Mouse (Mus musculus) G1E-ER4 (cell line): ENCODE measurements around the gene Rem2. TPM values are rescaled to one million over a fixed set of nuclear protein-coding genes. Genes with fewer than 3 reads are reported as not detected.

ENCODE experiments used
- GATA1 ChIP-seq: IDR thresholded peaks from one replicate; pipeline ENCODE4 v1.8.0; 2012; ENCODE audit warnings: low read length, inconsistent platforms
- polyA plus RNA-seq: library from polyadenylated mRNA; stranded (reverse); fragments of >175 nt; gene quantifications from 2 replicates; pipeline ENCODE4 v1.2.3, GENCODE M21; 2012

Gene Rem2
- polyA plus RNA-seq, 1 experiment, result 0.32 TPM

DNA sequence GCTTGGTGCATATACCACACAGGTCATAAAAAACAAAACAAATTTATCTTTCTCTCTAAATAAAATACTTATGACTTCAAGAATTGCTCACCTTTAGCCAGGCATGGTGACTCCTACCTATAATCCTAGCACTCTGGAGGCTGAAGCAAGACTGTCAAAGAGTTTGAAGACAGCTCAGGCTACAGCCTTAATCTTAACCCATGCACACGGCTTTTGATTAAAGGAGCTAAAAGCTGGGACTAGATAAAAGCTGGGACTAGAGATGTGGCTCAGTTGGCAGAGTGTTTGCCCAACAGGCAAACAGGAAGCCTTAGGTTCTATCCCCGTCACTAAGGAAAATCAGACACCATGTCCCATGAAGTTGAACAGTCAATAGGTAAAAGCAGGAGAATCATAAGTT, 27.2 kb downstream of the Rem2 start:
- TF ChIP-seq GATA1, result no peak

DNA sequence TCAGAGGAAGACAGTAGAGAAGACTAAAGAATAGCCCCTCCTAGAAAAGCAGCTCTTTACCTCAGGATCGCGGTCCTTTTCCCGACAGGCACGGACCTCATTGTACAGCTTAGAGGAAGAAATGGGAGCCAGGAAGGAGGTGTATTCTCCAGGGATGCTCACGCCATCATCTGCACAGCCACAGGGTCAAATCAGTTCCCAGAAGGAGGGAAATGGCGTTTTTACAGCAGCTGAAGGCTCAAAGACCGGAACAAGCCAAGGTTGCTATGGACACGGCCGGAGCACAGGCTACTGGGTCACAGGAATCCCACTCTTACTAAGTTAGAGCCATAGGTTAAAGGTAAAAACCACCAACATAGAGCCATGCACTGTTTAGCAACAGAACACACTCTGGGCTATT, 33.9 kb downstream of the Rem2 start:
- TF ChIP-seq GATA1, result no peak

DNA sequence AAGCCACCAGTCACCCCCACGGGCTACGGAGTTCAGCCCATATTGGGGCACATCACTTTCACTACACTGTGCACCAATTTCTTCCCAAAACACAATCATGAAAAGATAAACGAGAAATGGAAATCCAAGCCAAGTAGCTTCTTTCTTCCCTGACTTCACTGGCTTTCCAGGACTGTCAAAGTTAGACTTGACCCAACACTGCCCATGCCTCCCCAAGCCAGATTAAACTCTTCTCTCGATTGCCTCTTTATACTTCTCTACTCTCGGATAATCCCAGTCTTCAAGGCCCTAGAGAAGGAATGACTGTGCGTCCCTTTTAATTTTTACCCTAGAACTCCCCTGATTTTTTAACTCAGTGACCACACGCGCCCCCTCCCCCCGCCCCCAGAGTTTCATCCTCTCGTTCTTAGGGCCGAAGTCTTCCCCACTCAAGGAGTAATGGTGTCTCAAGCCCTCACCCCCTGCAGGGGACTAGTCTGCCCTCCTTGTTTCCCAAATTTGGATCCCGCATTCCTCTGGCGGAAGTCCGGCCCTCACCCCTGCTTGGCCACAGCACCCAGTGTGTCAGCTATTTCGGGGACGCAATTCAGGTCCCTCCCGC, 40.9 kb downstream of the Rem2 start:
- TF ChIP-seq GATA1, result no peak

DNA sequence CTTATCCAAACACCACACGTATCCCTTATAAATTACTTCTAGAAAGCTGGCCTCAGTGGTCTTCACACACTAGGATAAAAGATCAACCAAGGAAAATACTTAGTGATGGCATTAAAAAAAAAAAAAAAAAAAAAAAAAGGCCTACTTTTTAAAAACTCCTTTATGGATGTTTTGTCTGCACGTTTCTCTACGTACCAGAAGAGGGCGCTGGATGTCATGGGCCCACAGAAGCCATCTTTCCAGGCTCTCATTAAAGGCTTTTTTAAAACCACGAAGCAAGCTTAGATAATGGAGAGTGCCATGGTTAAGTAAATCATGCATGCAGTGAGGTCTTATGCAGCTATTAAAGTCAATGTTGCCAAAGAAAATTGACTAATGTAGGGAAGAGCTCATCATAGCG, 47.7 kb downstream of the Rem2 start:
- no peak for TF ChIP-seq GATA1

DNA sequence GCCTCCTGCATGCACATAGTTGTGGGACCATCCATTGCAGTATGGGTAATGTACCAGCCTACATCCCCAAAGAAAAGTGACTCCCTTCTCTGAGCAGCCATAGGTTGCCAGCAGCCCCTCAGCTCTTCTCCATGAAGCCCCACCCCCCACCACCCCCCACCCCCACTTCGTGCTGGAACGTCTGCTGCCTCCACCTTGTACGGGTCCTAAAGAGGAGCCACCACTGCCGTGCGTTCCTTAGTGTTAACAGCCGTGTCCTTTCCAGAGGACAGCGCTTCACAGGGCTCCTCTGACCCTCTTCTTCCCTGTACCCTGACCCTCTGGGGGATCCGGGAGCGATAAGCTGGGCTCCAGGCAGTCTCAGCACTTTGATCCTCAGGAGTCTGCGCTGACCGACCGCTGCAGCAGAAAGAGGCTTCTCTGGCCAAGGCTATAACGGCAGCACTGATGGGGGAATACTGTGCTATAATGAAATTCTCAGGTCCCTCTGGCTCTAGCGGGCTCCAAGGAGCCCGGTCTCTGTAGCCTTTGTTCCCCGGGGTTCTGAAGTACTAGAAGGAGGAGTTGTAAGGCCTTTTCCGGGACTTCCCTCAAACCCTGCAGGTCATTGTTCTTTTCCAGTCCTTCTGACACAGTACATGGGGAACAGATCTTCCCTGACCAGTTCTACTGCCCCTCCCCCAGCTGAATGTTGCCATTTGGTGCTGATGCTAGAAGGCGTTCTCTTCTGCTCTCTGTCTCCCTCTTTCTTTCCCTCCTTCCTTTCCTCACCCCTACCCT, 51.5 kb downstream of the Rem2 start:
- TF ChIP-seq GATA1, result no peak

DNA sequence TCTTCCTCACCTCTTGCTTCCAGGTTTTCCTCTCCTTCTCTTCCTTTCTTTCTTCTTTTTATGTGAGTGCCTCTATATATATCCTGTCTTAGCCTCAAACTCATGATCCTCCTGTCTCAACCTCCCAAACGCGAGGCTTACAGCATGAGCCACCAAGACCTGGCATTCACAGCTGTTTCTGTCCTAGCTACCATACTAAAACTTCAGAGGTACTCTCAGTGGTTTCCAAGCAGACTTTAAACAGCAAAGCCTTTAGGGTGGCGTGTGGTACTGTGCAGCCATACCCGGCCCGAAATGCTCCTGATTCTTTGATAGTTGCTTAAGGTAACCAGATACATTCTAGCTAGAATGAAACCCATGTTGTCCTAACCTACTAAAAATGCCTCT, 52.1 kb downstream of the Rem2 start:
- TF ChIP-seq GATA1, result no peak

DNA sequence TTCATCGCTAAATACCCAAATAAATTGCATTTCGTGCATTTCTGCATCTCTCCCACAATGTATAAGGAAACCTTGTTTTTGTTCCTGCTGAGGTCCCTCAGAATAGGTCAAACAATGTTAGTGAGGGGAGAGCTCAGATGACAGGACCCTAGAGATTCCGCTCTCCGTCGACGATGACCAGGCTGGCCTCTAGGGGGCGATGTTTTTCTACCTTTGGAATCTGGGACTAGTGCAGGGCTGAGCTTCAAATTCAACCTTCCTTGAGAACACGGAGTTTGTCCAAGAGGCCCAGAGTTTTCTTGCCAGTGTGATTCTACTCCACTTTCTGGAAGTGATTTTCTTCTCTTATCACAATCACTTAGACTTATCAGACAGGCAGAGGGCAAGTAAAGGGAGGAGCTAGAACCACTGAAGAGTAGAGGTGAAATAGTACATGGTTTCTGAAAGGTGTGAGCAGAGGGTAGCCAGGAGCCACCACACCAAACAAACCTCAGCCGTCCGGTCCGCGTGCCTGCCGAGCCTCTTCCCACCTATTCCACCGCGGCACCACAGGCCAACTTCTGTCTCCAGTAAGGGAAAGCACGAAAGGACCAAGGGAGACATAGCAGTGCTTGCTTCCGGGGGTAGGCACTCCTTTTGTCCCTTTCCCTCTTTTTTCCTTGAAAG, 52.7 kb downstream of the Rem2 start:
- TF ChIP-seq GATA1, result no peak

Other genes with a start within 250 kb of the Rem2 start
- 22.4 and 24.5 TPM in 2 replicates for gene Dad1, start 222.0 kb upstream of the Rem2 start, polyA plus RNA-seq
- 3.5 and 10.8 TPM in 2 replicates for gene Abhd4, start 221.9 kb upstream of the Rem2 start, polyA plus RNA-seq
- not detected in 2 replicates for gene Olfr49, start 191.2 kb upstream of the Rem2 start, polyA plus RNA-seq
- 164 and 228 TPM in 2 replicates for gene Oxa1l, start 115.3 kb upstream of the Rem2 start, polyA plus RNA-seq
- gene Slc7a7, start 58.3 kb upstream of the Rem2 start, polyA plus RNA-seq, result 0.21 and 0.33 TPM in 2 replicates
- 2,065 and 2,909 TPM in 2 replicates for gene Mrpl52, start 49.2 kb upstream of the Rem2 start, polyA plus RNA-seq
- 151 and 178 TPM in 2 replicates for gene Mmp14, start 44.5 kb upstream of the Rem2 start, polyA plus RNA-seq
- gene Lrp10, start 12.0 kb upstream of the Rem2 start, polyA plus RNA-seq, result 345 and 440 TPM in 2 replicates
- 166 and 236 TPM in 2 replicates for gene Prmt5, start 41.4 kb downstream of the Rem2 start, polyA plus RNA-seq
- gene Haus4, start 78.5 kb downstream of the Rem2 start, polyA plus RNA-seq, result 37.7 and 58.3 TPM in 2 replicates
- gene Ajuba, start 101.5 kb downstream of the Rem2 start, polyA plus RNA-seq, result 0.08 and 0.12 TPM in 2 replicates
- 19.6 and 20.0 TPM in 2 replicates for gene 4931414P19Rik, start 129.9 kb downstream of the Rem2 start, polyA plus RNA-seq
- gene Psmb5, start 141.9 kb downstream of the Rem2 start, polyA plus RNA-seq, result 193 and 266 TPM in 2 replicates
- gene Psmb11, start 145.3 kb downstream of the Rem2 start, polyA plus RNA-seq, result not detected in 2 replicates
- gene Gm17606, start 164.9 kb downstream of the Rem2 start, polyA plus RNA-seq, result not detected in 2 replicates
- 2.3 and 2.8 TPM in 2 replicates for gene Cdh24, start 165.3 kb downstream of the Rem2 start, polyA plus RNA-seq
- 6.6 and 9.8 TPM in 2 replicates for gene 1700123O20Rik, start 210.1 kb downstream of the Rem2 start, polyA plus RNA-seq
- 516 and 685 TPM in 2 replicates for gene Acin1, start 210.8 kb downstream of the Rem2 start, polyA plus RNA-seq
- not detected in 2 replicates for gene Gm29776, start 222.7 kb downstream of the Rem2 start, polyA plus RNA-seq
- not detected in 2 replicates for gene Cebpe, start 236.1 kb downstream of the Rem2 start, polyA plus RNA-seq